Mouse (Mus musculus) spleen, adult 12 weeks (tissue): ENCODE measurements around the gene Prps1.
"Not testable (repeated sequence)": the region's sequence is repeated elsewhere in the genome, so short reads cannot be mapped to it uniquely, and the experiment has no call there.

ENCODE experiments used
- DNase-seq: peaks from one replicate; pipeline ENCODE4 v3.0.0; 2022; ENCODE audit warnings: low spot score

Prps1 gene

DNA sequence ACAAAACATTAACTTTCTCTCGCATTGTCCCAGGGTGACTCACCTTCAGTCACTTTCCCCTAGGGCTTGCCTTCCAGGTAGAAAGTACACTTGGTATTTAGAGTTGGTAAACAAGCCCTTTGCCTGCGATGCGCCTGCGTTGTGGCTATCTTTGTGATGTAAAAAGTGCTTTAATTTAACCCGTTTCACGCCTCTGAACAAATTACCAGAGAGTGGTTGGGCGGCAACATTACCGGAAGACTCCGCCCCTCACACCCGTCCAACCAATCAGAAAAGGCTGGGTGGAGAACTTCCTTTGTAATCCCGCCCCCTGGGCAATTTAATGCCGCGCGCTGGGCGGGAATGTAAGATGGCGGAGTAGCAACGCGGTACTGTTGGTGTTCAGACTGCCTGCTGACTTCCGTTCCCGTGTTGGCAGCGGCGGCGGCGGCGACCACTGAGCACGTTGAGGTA, at the start of gene Prps1:
TSS of gene Prps1 (plus strand) at position 335 of the 453 bp plus-strand sequence.
- peak; percentile 81 for DNase-seq

DNA sequence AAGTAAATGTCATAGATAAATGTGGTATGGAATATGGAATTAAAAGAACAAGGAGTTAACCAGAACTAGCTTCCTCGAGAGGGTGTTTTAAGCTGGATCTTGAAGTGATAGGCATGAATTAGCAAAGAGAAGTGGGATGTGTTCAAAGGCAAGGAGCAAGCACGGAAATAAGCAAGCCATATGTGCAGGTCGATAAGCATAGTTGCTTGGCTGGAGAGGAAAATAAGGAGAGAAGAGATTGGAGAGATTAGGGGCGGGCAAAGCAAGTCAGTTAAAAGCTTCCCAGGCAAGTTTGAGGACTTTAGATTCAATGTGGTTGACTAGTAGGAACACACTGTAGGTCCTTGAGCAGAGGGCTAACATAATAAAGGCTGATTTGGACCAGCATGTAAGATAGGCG, 48.8 kb upstream of the Prps1 start:
- no peak for DNase-seq

DNA sequence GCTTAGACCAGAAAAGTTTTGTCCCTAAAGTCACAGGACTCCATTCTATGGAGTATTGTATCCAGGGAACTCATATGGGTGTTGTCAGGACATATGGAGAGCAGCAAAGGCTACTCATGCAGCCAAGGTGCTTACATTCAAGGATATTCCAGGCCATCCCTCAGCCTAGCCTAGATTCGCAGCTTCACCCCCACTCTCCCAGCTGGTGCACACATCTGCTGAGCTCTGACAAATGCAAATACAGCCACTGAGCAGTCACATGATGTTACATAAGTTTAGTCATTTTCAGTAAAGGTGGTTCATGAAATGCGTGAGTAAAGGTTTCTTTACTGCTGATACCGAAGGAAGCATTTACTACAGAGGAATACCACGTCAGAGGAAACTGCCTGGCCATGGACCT, 37.9 kb upstream of the Prps1 start:
- no peak for DNase-seq

DNA sequence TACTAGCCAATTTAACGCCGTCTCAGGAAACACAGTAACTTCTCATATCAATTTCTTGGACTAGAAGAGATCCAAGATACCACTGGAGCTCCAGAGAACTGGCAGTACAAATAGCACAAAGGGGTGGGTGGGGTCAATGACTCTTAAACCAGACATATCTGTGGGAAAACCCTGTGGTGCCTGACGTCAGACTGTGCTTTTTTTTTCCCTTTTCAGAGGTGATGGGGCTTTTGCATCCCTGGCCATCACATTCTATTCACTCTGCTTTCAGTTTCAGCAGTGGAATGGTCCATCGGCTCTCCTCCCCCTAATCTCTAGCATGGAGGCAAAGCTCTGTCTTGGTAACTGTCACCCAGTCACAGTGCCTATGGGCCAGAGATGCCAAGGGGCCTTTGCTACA, 29.3 kb upstream of the Prps1 start:
- DNase-seq, result no peak

DNA sequence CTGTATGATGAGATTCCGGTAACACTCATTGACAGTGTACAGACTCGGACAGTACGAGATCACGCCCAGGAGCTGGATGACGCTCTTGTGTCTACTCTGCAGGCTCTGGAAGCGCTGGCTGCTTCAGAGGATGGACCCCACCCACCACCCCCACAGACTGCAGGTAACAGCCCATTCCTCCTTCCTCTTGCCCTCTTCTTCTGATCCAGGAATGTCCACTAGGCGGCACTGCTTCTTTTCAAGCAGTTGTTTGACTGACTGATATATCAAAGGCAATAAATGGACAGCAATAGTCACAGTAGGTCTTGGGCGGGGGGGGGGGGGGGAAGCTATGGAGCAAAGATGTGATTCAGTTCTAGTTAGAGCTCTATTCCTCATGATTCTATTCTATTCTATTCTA, 28.2 kb upstream of the Prps1 start:
- DNase-seq, result no peak

DNA sequence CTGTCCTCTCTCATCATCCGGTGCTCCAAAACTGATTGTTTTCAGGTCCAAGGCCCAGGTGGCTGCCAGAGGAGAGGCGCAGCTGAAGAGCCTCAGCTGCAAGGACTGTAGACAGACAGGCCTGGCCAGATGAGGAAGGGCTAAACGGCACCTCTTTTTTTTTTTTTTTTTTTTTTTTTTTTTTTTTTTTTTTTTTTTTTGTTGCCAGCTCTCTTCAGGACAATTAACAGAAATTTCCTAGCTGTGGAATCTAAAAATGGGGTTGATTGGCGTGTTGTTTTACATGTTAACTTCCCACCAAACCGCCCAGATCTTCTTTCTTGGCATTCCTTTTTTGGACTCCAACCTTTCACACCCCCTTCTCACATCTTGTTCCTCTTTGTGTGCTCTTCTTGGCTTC, 26.4 kb upstream of the Prps1 start:
- no peak for DNase-seq

DNA sequence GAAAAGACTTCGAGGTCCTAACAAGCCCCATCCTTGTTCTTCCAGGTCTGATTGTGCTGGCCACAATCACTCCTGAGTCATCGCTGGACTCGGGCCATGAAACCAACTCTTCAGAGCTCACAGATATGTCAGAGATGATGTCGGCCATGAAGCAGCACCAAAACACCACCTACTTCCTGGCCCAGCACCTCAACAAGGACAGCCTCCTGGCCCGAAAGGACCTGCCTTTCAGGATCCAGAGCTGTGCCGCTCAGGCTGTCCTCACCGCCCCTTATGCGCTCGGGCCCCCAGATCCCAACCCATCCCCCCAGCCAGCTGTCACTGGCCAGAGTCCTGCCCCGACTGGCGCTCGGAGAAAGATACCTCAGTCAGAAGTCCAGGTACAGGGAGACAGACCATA, 25.9 kb upstream of the Prps1 start:
- no peak for DNase-seq

DNA sequence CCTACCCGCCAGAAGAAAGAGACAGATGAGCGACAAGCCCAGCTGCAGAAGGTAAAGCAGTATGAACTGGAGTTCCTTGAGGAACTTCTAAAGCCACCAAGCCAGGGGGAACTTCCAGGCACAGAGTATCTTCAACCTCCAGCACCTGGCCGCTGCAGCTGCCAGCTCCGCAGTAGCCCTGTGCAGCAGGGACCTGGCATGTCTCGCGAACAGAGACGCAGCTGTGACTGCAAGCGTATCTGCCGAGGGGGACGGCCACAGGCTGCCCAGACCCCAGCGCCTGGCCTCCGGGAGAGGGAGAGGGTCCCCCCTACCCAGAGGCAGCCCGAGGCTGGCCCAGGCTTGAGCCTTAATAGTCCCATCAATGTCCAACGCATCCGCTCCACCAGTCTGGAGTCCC, 24.4 kb upstream of the Prps1 start:
- DNase-seq, result no peak

DNA sequence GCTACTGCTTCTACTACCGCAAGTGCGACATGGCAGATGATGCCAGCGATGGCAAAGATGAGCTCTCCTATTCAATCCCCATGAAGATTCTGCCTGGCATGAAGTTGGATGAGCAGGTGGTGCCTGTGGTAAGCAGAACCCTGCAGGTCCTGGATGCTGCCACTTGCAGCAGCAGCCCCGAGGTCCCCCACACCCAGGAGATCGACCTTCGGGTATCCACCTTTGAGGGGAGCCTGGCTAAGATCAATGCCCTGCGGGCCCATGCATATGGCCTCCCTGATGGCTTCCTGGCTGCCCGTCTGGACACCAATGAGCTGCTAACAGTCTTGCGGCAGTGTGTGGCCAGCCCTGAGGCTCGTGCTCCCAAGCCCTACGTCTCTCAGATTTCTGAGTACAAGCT, 23.6 kb upstream of the Prps1 start:
- no peak for DNase-seq

DNA sequence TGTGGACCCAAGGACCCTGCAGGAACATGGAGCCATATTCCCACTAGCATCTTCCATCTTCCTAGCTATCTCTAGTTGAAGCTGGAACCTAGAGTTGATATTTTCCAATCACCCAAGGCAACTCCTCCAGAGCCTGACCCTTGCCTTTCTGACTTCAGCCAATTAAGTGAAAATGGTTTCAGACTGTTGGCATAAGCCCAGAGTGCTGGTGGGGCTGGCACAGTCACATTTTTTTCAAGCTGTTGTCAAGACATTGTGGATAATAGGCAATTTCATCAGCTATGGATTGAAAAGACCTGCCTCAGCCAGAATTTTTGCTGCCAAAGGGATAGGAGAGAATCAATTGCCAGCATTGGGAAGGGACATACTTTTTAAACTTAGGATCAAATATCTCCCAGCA, 18.5 kb upstream of the Prps1 start:
- DNase-seq, result no peak

DNA sequence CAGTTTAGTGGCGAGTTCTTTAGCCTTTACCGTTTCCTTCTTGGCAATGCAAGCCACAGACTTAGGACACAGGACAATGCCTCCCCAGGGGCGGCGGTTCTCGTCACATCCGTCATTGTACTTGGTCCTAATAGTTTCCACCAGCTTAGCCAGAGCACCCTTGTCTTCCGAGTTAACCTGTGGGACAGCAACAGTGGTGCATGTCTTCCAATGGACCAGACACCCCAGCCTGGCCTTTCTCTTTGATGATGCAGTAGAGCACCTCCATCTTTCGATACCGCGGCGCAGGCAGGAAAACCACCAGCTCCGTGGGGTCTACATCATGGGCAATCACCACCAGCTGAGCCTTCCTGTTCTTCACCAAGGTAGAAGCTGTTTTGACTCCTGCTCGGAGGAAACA, 10.9 kb upstream of the Prps1 start:
- DNase-seq, result no peak

DNA sequence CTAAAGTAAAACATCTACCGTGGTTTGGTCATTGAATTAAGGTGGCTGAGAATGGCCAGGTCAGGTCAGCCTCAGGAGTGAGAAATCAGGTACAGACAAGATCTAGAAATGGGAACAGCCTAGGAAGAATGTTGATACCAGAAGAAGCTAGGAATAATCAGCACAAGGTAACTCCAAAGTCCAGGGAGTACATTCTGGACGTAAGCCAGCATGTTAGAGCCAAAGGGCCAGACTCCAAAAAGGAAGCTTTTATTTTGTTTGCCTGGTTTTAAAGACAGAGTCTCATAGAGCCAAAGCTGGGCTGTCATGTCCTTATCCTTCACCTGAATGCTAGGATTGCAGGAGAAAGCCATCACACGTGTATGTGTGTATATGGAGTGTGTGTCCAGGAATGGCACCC, 6.3 kb upstream of the Prps1 start:
- DNase-seq, result no peak

DNA sequence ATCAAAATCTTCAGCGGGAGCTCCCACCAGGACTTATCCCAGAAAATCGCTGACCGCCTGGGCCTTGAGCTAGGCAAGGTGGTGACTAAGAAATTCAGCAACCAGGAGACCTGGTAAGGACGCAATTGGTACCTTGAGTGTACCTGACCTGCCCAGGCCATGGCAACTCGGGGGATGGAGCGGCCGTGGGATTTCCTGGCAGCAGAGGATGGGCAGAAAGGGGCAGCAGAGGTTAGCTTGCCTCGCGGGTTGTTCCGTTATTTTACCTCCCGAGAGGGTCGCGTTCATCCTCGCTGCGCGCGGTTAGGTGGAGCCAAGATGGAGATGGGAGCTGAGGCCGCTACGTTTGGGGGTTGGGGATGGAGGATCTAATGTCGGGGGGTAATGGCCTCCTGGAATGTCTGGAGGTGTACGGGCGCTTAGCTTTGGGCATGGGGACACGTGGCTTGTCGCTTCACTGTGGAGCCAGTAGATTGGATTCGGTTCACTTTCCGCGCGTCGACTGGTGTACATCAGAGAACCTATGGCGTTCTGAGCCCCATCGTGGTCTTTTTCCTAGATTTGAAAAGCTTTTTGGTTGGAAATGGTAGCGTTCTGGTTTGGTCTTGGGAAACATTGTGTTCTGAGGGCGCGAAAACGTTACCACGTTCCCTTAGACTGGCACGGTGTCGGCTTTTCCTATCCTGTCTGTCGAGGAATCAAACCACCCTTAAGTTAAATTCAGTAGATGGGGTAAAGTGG, 508 bp downstream of the Prps1 start:
- no peak for DNase-seq

DNA sequence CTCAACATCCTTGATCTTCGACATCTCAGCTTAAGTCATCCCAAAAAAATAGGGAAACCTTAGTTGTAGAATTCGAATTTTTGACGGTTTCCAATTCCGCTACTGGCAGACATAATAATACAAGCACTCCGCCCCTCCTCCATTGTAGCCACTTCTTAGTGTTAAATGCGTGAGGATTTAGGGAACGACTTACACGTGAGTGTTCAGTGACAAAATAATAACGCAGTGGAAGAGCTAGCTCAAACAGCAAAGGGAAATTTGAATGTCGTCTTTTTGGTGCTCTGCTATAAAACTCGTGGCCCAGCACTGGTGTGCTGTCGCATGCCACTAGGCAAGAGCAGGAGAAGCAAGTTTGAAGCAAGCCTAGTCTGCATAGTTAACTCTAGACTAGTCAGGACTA, 1.1 kb downstream of the Prps1 start:
- no peak for DNase-seq

DNA sequence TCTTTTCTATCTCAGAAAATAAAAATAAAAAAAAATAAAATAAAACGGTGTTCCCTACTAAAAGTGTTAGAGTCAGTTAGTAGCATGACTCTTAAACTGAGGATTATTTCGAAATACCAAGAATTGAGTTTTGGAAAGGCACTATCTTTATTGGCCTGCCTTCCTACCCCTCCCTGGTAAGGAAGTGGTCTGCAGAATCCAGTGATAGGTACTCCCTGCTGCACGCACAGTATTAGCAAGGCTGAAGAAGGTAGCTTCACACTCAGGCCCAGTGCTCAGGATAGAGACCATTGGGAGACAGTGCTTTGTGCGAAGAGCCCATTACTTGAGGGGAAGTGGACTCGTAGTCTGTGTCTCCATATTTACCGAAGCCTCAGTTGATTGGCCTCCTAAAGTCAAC, 21.8 kb downstream of the Prps1 start:
- DNase-seq, result no peak

DNA sequence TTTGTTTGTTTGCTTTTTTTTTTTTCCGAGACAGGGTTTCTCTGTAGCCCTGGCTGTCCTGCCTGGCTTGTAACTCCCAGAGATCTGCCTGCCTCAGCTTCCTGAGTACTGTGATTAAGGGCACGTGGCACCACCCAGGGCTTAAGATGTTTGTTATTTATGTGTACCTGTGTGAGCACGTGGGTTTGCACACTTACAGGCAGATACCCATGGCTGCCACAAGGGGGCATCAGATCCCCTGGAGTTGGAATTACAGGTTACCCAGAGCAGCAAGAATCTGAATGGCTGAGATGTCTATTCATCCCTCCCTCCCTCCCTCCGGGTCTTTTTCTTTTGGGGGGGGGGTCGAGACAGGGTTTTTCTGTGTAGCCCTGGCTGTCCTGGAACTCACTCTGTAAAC, 22.8 kb downstream of the Prps1 start:
- peak; percentile 19 for DNase-seq

DNA sequence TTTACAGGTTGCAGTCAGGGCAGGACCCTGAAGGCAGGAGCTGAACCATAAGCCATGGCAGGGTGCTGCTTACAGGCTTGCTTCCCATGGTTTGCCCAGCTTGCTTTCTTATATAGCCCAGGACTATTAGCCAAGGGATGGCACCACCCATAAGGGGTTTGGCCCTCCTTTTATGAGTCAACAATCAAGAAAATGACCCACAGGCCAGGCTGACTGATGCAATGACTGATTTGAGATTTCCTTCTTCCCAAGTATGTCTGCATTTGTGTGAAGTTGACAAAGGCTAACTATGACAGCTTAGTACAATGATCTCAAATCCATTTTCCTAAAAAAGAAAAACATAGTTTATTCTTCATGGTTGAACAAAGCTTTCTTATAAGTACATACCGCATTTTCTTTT, 32.8 kb downstream of the Prps1 start:
- no peak for DNase-seq

DNA sequence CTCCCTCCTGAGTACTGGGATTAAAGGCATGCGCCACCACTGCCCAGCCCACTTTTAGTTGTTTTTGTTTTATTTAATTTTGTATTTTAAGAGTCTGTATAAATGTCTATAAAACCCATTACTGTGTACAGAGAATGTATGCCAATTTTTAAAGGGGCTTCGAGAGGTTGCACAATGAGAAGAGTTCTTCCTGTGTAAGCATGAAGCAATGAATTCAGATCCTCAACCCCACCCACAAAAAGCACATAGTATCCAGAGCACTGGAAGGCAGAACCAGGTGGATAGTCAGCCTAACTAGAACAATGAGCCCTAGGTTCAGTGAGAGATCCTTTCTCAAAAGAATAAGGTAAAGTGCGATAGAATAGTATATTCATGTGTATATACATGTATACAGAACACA, 33.8 kb downstream of the Prps1 start:
- no peak for DNase-seq

DNA sequence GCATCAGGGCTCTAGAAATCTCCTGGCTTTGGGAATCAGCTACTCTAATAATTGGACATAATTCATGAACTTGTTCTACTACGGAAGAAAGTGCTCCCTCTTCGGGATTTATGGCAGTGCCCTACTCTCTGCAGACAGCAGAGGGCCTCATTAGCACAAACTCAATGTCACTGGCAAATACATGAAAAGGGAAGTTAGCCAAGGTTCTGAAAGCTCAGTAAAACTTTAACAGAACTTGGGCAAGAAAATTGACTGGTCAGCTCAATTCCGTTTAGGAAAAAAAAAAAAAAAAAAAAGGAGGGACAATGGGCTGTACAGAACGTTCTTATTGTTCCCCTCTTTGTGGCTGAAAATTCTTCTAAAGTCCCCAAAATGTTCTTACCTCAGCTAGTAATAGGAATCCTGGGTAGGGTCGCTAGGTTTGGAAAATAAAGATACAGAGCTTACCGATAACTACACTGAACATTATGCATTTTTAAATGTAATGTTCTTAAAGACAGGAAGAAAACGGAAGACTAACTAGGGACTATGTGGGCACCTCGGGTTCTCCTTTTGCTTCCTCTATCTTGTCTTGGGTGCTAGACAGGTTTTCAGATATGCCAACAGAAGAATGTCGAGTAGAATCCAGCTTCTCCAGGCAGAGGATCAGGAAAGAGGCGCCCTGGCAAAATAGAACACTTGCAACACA, 35.6 kb downstream of the Prps1 start:
- DNase-seq, result no peak

DNA sequence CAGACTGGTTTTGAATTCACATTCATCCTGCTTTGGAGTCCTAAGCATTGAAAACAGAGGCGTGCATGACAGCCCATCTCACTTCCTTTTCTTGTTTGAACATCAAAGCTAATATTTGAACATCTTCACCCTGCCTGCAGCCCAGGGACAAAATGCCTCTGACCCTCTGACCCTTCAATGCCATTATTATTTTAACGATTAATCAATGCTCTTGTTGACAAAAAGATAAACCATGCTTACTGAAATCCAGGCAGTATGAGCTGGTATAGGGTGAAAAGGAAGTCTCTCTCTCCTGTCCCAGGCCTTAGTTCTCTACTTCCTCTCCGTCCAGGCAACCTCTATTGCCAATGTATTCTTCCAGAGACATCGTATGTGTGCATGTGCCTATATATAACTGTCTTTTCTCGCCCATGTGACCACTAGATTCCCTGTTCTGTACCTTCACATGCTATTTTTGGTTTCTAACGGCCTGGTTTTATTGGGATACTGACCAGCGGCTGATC, 37.2 kb downstream of the Prps1 start:
- no peak for DNase-seq

DNA sequence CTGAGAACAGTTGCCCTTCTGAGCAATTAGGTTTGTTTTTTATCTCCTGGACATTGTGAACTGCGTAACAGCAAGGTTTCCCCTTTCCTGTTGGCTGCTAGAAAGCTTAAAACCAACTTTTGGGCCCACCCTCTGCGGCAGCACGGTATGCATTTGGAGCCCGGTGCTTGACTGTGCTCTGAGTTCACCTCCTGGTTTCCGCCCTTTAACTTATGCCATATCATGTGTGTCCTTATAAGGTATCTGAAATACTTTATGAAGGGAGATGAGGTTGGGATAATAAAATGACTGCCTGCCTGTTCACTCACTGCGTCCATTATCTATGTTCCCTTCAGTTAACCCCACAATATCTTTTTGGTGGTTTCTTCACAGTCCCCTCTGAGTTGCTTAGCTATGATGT, 37.8 kb downstream of the Prps1 start:
- no peak for DNase-seq

DNA sequence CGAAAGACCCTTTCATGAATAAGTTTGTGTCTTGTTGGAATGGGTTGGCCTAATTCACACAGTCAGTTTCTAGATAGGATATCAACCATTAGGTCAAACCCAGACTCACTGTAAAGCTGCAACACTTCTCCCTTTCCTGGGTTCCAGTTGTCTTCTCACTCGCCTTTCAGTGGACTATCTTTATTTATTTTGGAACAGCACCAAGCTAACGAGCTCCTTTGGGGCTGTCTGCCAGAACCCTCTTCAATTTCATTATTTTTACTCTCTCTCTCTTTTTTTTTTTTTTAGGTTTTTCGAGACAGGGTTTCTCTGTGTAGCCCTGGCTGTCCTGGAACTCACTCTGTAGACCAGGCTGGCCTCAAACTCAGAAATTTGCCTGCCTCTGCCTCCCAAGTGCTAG, 42.0 kb downstream of the Prps1 start:
- DNase-seq, result not testable (repeated sequence)

DNA sequence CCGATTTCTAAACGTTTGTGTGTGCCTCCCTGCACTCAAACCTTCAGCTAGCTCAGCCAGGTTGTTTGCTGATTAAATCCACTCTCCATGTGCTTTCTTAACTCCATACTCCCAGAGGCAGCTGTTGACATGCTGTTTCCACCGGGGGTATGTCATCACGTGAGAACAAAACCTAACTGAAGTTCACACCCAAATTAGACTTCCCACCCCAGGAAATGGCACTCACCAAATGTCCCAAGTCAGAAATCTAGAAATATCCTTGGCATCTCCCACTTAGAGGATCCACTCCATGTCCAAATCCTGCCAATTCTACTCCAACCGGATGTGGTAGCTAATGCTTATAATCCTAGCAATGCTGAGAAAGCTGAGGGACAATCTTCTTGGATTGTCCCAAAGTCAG, 43.9 kb downstream of the Prps1 start:
- no peak for DNase-seq
